Mouse (Mus musculus) gastrocnemius, adult 18-20 months (tissue): ENCODE measurements at regions not wholly inside any gene's neighbourhood (a gene's known extent, or its start where the extent isn't known, plus 50 kb on each side); places are given as distances from the start of the nearest gene placed in this dataset.

ENCODE experiments used
- DNase-seq: peaks from one replicate; pipeline ENCODE4 v3.0.0; 2021; ENCODE audit warnings: low spot score

GRCm38 (mm10) chr4:54027565-54028237 is 201.9 kb downstream of the Tmem38b start:
- no peak for DNase-seq

DNA sequence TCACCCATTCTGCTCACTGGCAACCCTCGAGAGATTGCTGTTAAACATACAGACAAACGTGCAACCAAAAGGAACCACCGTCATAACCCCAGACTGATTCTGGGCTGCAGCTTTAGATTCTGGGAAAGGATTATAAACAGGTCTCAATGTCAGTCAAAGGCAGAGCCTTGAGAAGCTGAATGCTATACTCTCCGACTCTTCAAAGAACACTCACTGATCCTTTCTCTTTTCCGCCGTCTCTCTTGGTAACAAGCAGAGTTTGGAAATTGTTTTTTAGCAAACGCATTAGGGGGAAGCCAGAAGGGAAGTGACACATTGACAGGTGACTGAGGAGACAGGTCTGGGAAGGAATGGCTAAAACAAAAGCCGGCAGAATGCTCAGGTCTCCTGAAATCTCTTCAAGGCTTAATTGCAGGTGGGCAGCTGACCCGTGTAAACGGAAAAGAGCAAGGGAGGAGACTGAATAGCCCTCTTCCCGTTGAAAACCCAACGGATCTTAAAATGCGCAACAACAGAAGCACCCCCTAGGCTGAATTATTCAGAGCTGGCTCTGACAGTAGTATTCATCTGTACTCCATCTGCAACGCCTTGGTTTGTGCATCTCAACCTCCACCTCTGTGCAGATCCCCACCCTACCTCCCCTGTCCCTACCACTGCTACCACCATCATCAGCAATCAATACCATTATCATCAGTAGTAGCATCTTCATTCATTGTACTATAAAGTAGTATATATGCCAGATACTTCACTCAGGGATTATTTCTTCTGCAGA is 219.6 kb downstream of the Tmem38b start:
- DNase-seq = no peak

GRCm38 (mm10) chr4:54064331-54064730 is 238.5 kb downstream of the Tmem38b start:
- DNase-seq = no peak

DNA sequence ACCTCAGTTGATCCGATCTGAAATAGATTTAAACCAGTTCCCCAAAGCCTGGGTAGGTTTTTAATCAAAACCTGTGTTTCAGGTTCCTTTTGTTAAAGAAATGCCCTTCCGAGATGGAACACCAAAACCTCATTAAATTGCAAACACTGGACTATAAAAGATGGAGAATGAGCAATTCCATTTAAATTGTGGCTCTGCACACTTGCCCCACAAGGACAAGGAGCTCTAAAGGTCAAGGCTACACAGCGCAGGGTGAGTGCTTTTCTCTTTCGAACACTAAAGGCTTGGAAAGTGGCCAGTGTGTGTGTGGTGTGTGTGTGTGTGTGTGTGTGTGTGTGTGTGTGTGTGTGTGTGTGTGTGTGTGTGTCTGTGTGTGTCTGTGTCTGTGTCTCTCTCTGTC is 246.1 kb downstream of the Tmem38b start:
- DNase-seq = no peak

DNA sequence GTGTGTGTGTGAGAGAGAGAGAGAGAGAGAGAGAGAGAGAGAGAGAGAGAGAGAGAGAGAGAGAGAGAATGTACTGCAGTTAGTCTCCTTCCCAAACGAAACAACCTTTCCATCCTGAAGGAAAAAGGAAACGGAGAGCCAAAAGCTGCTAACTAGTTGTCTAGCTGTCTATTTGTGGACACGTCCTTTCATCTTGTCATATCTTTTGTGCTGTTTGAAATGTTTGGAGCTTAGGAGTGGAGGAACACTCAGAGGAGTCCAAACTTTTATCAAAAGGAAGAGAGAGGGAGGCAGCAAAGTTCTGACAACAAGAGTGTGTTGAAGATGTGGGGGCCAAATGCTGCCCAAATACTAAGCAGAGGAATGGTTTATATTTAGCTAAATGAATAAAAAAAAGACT is 246.6 kb downstream of the Tmem38b start:
- DNase-seq = no peak

GRCm38 (mm10) chr4:54072932-54073331 is 247.1 kb downstream of the Tmem38b start:
- DNase-seq = no peak

GRCm38 (mm10) chr4:54073483-54073882 is 247.6 kb downstream of the Tmem38b start:
- DNase-seq = no peak

DNA sequence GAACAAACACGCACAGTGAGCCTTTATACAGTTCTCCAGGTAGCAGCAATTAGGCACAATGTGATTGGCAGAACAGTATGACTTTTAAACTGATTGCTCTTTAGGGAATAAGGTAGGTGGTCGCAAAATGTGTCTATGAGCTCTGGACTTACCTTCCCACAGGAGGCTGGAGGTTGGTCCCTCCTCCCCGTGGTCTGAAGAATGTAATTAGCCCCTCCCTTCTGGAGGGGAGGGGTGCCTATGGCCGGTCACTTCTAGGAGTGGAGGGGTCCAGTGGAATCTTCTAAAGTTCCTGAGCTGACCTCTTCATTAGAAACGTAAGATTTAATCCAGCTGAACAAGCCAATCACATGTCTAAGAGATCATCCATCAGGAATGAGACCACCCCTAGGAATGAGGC is 248.4 kb downstream of the Tmem38b start:
- no peak for DNase-seq

DNA sequence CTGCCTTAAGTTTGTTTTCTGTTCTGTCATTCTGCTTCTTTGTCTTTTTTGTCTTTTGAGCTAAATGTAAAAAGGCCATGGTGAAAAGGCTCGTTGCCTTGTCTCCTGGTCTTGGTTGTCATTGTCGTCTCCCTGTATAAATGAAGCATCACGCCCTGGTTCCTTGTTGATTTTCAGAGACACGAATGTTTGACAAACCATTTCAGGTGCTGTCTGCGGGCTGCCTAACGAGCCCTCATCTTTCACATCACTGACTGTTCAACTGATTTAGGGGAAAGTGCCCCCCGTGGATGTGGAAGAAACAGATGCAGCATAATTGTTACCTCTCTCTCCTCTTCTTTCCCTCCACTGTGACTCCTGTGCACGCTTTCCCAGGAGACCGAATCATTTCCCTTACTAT is 254.7 kb downstream of the Tmem38b start:
- no peak for DNase-seq

GRCm38 (mm10) chr4:54081411-54081810 is 255.6 kb downstream of the Tmem38b start:
- DNase-seq = no peak

DNA sequence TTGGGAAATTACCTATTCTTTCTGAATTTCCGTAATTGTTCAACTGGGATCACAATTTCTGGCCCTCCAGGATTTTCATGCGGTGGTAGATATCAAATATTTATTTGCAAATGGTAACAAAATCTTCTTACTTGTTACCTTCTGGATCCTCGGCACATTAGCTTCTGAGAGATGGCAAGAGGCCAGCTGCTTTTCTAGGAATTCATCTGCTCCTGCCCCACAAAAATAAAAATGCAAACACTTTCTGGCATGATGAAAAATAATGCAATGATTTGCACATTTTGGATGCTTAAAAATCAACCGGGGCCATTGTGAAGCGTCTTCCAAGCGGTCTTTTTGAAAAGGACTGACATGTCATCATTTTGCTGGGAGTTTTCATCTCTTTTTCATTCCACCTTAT is 258.9 kb downstream of the Tmem38b start:
- DNase-seq = no peak

- DNase-seq = no peak
Measured at GRCm38 (mm10) chr4:54094285-54094997, 268.6 kb downstream of the Tmem38b start.

GRCm38 (mm10) chr4:54095200-54095930 is 269.5 kb downstream of the Tmem38b start:
- DNase-seq = no peak

GRCm38 (mm10) chr4:54097543-54097942 is 271.7 kb downstream of the Tmem38b start:
- DNase-seq = no peak

GRCm38 (mm10) chr4:54100282-54100681 is 274.4 kb downstream of the Tmem38b start:
- DNase-seq = no peak

DNA sequence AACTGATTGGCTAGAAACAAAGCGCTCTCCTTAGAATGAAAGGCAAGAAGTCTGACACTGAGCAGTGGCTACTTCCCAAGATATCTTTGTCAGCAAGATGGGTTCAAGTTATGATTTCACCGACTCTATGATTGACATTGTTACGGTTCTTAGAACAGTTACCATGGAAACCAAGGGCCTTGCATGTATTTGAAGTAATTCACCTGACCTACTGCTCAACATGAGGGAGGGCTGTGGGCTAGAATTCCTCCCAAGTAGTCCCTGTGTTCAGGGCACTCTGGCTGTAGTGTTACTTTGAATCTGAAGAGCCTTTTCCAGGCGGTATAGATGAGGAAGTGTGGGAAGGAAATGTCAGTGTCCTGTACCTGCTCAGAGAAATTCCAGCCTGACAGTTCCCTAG is 281.1 kb downstream of the Tmem38b start:
- no peak for DNase-seq

GRCm38 (mm10) chr4:54116310-54116709 is 290.5 kb downstream of the Tmem38b start:
- no peak for DNase-seq

DNA sequence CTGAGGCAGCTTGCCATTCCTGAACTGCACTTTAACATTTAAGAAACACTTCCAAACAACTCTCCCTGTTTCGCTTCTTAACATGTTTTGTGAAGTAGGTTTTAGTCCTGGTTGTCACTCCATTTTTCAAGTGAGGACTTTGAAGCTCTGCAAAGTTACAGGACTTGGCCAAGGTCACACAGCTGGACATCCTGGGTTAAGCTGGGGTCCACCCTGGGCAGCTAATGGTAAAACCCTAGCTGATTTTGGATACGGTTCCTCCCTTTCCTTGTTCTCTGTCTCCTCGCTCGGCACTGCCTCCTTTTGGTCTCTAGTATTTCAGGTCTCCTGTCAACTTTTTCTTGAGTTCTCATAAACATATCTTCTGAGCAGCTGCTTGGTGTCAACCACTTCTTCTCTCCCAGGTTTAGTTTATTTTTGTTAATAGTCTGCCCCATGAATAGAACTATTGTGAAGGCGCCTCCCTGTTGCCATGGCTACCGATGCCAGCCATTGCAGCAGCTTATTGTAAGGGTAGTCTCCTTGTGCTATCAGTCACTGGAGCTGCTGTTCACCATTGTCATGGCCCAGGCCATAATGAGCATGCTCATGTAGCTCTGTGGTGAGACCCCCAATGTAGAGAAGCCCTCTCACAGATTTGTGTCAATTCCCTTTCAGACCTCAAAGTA is 292.5 kb downstream of the Tmem38b start:
- DNase-seq = no peak

DNA sequence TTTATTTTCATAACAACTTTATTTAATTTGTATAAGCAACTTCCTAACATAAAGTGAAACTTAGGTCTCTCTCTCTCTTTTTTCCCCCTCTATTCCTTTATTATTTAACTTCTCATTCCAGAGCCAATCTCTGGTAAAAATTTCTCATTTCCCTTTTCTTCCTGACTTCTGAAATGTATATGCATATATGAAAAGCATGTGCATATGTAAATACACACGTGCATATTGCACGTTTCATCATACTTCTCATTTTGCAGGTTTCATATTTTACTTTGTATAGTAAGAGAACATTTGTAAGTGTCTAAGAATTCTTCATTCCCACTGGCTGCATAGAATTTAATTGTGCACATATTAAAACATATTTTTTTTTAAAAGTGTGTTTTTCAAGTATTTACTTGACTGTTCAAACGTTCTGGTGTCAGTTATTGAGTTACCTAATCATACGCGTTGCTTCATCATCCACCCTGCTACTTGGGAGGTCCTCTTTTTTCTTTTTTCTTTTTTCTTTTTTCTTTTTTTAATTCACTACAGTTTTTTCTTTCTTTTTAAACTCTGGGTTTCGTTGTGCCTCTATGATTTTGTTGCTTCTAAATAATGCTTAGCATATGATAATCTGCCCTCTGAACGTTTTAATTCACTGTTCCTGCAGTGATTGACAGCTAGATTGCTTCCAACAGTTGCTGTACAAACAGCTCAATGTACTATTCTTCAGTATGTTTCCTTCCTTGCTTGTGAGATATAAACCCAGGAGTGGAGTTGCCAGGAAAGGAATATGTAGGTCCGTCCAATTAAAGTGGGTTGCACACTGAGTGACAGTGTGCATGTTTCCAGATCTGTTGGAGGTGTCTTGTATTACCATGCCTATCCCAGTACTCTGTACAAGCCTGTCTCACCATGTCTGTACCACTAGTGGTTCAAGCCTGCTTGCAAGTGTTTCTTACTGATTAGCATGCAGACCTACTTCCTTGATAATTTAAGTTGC is 303.2 kb downstream of the Tmem38b start:
- DNase-seq = no peak

DNA sequence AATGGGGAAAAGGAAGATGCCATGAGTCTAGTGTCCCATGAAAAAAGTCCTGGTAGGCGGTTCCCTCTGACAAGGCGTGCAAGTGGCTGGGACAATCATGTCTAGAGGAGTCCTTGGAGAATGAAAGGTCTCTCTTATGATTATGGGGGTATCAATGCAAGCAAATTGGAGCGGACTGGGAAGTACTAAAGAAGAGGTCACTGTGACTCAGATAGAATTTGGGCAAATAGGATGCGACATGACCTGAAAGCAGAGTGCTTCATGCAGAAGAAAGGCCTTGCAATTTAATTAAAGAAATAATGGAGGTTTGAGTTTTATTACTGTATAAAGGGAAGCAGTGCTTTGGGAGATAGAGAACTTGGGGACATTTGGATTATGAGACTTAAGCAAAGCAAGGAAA is 330.3 kb downstream of the Tmem38b start:
- no peak for DNase-seq
